Mouse (Mus musculus): ENCODE data around the gene Hmcn1. TPM values are rescaled to one million over a fixed set of nuclear protein-coding genes. Genes with fewer than 3 reads are reported as not detected.

Hmcn1 gene
- polyA plus RNA-seq, 1 experiment from 2014 or later, result not detected

DNA sequence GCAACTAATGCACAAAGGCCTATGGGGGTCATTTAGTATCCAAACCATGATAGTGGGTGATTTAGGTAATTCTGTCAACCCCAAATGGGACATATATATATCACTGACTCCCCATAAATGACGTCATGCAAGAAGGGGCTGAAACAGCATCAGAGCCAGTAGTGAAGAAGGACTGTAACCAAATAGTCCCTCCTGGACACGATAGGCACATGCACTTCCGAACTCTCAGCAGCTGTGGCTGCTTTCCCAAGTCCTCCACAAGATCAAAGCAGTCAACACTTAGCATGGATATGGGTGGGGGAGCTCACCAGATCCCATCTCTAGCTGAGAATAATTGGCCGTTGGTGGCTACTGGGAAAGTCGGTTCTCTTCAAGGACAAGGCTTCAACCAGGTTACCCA, 42.2 kb downstream of the Hmcn1 start:
- WGBS (ENCODE audit: missing documents), result 92% methylated on average over 5 of the region's 5 CpGs
- H3K36me3 ChIP-seq (ENCODE audit: inconsistent target), result no peaks in the 10 kb centered on the region
- no peaks in the 10 kb centered on the region for H3K79me2 ChIP-seq (ENCODE audit: inconsistent target)
- H3K4me3 ChIP-seq (ENCODE audit: inconsistent target), result no peak overlapping the region
- H3K27ac ChIP-seq, result no peak overlapping the region

DNA sequence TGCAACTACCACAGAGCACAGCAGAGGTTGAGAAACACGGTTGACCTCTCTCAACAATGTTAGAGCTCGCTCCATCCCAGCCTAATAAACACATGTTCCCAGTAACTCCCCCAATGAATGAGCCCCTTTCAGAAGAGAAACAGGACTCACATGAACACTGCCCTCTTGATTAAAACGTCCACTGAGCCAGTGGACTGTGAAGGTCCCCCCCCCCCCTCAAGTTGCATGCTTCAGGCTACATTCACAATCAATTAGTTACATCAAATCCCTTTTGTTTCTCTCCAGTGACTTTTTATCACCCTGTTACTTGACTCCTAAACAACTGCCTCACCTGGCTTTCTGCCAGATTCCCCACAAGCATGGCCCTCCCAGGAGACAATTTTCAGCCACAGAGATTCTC, 43.2 kb downstream of the Hmcn1 start:
- Histone ChIP-seq H3K36me3 (ENCODE audit: inconsistent target) (no peaks in the 10 kb centered on the region), H3K27ac (no peak overlapping the region), H3K79me2 (ENCODE audit: inconsistent target) (no peaks in the 10 kb centered on the region), H3K4me3 (ENCODE audit: inconsistent target) (no peak overlapping the region)
- WGBS (ENCODE audit: missing documents), result 97% methylated on average over 3 of the region's 3 CpGs

DNA sequence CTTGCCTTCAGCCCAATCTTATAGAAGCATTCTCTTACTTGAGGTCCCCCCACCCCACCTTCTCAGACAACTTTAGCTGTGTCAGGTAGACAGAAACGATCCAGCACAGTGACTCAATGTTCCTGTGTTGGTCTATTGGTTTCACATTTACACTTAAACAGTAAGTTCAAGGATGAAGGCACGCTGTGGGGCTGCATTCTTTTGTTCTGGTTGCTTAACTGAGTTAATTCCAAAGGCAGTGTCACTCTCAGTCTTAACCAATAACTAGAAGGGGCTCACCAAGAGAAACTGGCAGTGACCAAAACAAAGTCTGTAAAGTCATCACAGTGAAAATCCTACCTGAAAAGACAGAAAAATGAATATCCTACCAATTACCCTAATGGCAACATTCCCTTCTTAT, 44.3 kb downstream of the Hmcn1 start:
- WGBS (ENCODE audit: missing documents), result 76% methylated on average over 2 of the region's 2 CpGs
- H3K36me3 ChIP-seq (ENCODE audit: inconsistent target), result no peaks in the 10 kb centered on the region
- no peaks in the 10 kb centered on the region for H3K79me2 ChIP-seq (ENCODE audit: inconsistent target)
- no peak overlapping the region for H3K27ac ChIP-seq
- no peak overlapping the region for H3K4me3 ChIP-seq (ENCODE audit: inconsistent target)

DNA sequence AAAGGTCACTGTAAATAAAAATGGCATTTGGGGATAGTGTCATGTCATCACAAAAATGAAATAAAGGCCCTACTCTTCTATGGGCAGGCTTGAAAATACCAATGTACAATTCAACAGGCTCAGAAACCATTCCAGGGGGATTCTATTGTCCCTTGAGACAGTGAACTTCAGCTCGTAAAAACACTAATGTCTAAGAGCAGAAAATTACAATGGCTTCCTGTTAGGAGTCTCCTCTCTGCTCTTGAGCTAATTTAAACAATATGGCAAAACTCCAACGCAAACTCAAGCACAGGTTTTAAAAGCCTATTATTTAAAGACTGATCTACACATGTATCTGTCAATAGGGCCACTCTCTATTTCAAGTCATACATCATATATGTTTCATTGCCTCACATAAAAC, 49.6 kb downstream of the Hmcn1 start:
- WGBS (ENCODE audit: missing documents), result 94% methylated on average over 2 of the region's 2 CpGs
- no peak overlapping the region for H3K27ac ChIP-seq
- H3K36me3 ChIP-seq (ENCODE audit: inconsistent target), result no peaks in the 10 kb centered on the region
- no peaks in the 10 kb centered on the region for H3K79me2 ChIP-seq (ENCODE audit: inconsistent target)
- no peak overlapping the region for H3K4me3 ChIP-seq (ENCODE audit: inconsistent target)

DNA sequence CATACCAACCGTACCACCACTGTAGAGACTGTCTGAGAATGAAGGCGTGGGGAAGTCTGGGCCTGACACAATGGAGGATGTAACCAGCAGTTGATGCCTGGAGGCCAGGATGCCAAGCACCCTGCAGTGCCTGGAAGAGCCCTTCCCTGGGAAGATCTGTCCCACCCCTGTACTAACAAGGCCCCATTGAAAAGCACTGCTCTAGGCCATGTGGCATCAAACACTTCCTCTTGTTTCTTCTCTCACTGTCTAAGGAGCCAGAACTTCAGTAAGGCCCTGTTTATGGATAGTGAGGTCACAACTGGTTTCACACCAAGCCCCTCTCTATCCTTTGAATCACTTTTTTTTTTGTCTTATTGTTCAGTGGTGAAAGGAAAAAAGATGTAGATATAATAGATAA, 51.1 kb downstream of the Hmcn1 start:
- H3K79me2 ChIP-seq (ENCODE audit: inconsistent target), result no peaks in the 10 kb centered on the region
- H3K4me3 ChIP-seq (ENCODE audit: inconsistent target), result no peak overlapping the region
- no peak overlapping the region for H3K27ac ChIP-seq
- no peaks in the 10 kb centered on the region for H3K36me3 ChIP-seq (ENCODE audit: inconsistent target)
- 75% methylated on average over 2 of the region's 2 CpGs for WGBS (ENCODE audit: missing documents)

DNA sequence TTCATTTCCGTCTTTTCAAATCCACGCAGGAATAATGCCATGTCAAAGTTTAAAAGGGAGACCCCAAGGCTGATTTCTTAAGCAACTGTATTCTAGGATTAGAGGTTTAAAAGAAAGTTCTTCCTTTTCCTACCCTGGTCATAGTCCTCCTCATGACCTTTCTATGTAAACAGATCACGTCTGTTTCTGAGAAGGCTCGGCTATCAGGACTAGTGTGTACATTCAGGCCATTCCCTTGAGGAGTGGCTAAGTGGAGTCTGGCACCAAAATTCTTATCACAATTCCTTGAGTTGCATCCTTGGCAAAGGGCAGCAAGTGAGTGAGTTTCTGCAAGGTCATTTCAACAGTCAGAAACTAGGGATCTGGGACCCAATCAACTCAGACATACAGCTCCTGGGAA, 56.4 kb downstream of the Hmcn1 start:
- WGBS (ENCODE audit: missing documents), result 85% methylated on average over 3 of the region's 4 CpGs
- no peaks in the 10 kb centered on the region for H3K79me2 ChIP-seq (ENCODE audit: inconsistent target)
- no peak overlapping the region for H3K4me3 ChIP-seq (ENCODE audit: inconsistent target)
- H3K27ac ChIP-seq, result no peak overlapping the region
- no peaks in the 10 kb centered on the region for H3K36me3 ChIP-seq (ENCODE audit: inconsistent target)

DNA sequence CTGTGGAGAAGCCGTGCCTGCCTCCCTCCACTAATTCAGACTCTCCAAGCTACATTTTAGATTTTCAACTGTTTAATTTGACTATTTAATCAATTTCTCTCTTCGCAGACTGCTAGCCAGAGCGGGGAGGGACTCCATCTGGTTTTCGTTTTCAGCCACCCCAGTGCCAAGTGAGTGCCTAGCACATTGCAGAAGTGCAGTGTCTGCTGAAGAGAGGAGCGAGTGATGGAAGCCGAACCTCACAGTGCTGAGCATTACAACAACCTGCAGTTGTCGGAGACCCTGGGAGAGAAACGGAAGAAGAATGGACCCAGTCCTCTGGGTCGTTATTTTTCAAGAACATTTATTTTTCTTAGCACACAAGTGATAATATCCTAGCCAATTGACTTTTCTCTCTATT, 59.6 kb downstream of the Hmcn1 start:
- WGBS (ENCODE audit: missing documents), result 87% methylated on average over 9 of the region's 9 CpGs
- Histone ChIP-seq H3K4me3 (ENCODE audit: inconsistent target) (no peak overlapping the region), H3K36me3 (ENCODE audit: inconsistent target) (no peaks in the 10 kb centered on the region), H3K27ac (no peak overlapping the region), H3K79me2 (ENCODE audit: inconsistent target) (no peaks in the 10 kb centered on the region)

DNA sequence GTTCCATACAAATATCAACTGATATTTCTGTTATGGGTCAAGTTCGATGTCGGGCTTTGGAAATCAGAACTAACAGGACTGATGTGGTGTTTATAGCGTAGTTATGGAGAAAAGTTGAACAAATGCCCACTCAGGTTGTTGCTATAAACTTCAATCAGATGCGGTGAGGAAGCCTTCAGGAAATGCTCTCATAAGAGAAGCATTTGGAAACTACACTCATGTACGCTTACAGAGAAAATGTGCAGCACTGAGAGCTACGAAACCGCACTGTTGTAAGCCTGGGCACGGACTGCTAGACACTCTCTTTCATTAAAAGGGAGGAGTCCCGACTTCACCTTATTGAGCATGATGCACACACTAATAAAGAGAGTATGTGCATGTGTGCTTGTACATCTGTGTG, 72.4 kb downstream of the Hmcn1 start:
- no peak overlapping the region for H3K4me3 ChIP-seq (ENCODE audit: inconsistent target)
- no peak overlapping the region for H3K27ac ChIP-seq
- no peaks in the 10 kb centered on the region for H3K79me2 ChIP-seq (ENCODE audit: inconsistent target)
- no peaks in the 10 kb centered on the region for H3K36me3 ChIP-seq (ENCODE audit: inconsistent target)
- WGBS (ENCODE audit: missing documents), result 81% methylated on average over 8 of the region's 9 CpGs

DNA sequence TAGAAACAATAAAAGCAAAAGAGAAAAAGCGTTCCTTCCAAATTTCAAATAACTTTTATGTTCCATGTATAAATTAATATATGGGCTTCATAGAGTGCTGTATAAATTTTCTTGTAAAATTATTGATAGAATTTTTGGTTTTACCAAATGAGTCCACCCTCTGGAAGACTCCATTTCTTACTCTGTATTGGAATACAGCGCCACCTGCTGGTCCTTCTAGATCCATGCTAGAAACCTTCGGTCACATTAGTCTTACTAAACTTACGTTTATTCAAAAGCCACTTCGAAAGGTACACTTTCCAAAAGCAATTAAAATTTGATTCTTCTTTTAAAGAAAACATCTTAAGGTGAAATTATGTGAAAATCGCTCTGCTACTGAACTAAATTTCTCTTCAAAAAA, 73.0 kb downstream of the Hmcn1 start:
- WGBS (ENCODE audit: missing documents), result 27% methylated on average over 6 of the region's 6 CpGs
- H3K36me3 ChIP-seq (ENCODE audit: inconsistent target), result no peaks in the 10 kb centered on the region

DNA sequence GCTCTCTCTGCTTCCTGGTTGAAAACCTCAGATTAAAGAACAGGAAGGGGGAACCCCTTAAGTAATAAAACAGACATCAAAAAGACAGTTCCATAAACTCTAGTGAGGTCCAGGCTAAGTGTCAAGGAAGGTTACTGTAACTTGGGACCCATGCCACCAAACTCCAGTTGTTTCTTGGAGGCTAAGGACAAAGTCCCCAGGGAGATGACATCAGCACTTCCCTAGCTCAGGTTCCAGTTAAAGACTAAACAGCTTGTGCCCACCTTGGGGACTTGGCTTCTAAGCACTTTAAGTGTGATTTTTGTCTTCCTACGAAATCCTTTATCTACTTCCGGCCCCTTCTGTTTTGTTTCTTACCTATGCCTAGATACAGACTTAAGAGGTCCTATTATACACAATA, 78.3 kb downstream of the Hmcn1 start:
- WGBS (ENCODE audit: missing documents), result 65% methylated on average over 2 of the region's 2 CpGs
- Histone ChIP-seq H3K36me3 (ENCODE audit: inconsistent target) (no peaks in the 10 kb centered on the region), H3K4me3 (ENCODE audit: inconsistent target) (no peak overlapping the region), H3K27ac (no peak overlapping the region), H3K79me2 (ENCODE audit: inconsistent target) (no peaks in the 10 kb centered on the region)

More for the DNA sequence above, 73.0 kb downstream of the Hmcn1 start:
- no peak overlapping the region for H3K4me3 ChIP-seq (ENCODE audit: inconsistent target)
- no peak overlapping the region for H3K27ac ChIP-seq
- no peaks in the 10 kb centered on the region for H3K79me2 ChIP-seq (ENCODE audit: inconsistent target)

DNA sequence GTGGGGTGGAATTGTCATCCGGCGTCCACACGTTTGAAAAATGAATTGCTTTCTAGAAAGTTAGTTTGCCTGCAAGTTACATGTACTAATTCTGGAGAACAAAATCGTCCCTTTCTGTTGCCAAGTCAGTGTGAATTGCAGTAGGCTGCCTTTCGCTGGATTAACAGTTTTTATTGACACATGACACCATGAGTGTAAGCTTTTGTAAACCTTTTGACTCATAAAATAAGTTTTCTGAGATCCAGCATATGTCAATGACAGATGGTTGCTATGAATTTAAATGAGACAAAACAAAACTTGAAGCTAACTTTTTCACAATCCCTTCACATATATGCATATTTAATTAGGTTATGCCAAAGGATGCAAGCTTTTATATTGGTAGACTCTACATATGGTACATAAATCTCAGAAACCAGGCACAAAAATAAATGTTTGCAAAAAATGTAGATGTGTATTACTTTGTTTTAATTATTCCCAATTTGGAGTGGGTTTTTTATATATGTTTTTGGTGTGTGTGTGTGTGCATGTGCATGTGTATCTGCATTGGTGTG, 79.6 kb downstream of the Hmcn1 start:
- Histone ChIP-seq H3K27ac (no peak overlapping the region), H3K4me3 (ENCODE audit: inconsistent target) (no peak overlapping the region), H3K36me3 (ENCODE audit: inconsistent target) (no peaks in the 10 kb centered on the region), H3K79me2 (ENCODE audit: inconsistent target) (no peaks in the 10 kb centered on the region)
- WGBS (ENCODE audit: missing documents), result 80% methylated on average over 5 of the region's 5 CpGs

DNA sequence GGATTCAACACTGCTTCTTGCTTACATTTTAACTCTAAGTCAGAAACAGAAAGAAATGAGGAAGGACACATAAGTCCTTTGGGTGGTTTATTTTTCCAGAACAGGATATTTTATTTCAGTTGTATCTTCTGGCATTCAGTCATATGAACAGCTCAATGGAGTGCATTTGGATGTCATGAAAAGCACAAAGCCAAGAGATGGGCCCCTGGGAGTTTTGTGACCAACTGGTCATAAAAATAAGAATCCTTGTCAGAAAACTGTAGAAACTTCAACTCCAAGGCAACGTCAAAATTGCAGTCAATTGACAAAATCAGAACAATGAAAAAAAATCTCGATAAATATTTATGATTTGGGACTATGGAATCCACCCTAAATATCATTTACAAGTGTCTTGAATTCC, 83.6 kb downstream of the Hmcn1 start:
- 91% methylated on average over 2 of the region's 2 CpGs for WGBS (ENCODE audit: missing documents)
- H3K79me2 ChIP-seq (ENCODE audit: inconsistent target), result no peaks in the 10 kb centered on the region
- no peak overlapping the region for H3K4me3 ChIP-seq (ENCODE audit: inconsistent target)
- H3K27ac ChIP-seq, result no peak overlapping the region
- no peaks in the 10 kb centered on the region for H3K36me3 ChIP-seq (ENCODE audit: inconsistent target)

DNA sequence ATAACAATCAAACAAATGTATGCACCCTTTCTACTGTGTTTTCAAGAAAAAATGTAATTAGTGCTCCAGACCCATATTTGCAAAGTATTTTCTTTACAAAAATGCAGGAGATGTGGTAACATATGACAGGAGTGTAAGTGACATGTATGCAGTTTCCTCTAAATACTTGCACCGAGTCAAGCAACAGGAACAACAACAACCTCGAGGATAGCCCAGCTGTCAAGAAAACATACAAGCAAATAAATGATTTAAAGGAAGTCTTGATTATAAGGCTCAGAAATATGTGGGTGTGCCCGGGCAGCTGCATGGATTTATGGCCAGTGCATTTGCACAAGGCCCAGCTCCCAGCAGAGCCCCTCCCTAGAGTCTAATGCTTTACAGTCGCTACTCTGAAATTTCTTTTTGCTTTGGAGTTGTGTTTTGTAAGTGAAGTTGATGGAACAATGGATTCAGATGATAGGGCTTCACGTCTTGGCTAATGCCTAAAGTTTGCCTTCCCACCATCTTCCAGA, 99.5 kb downstream of the Hmcn1 start:
- Histone ChIP-seq H3K4me3 (ENCODE audit: inconsistent target) (no peak overlapping the region), H3K27ac (no peak overlapping the region), H3K36me3 (ENCODE audit: inconsistent target) (no peaks in the 10 kb centered on the region), H3K79me2 (ENCODE audit: inconsistent target) (no peaks in the 10 kb centered on the region)
- WGBS (ENCODE audit: missing documents), result 66% methylated on average over 5 of the region's 5 CpGs

DNA sequence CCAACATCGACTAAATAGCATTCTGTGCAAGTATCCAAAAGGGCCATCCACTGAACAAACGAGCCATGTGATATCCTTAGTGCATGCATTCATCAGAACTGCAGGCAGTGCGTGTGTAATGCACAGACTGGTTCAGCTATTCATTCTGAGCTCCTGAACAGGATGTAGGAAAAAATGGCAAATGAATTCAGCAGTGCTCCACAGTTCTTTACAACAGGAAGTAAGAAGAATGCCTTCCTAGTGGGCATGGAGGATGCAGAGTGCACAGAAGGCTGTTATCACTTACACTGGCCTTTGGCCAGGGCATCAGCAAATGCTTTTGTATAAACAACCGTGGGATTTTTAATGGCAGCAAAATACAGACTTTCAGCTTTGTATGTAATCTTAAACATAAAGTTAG, 103.2 kb downstream of the Hmcn1 start:
- Histone ChIP-seq H3K27ac (no peak overlapping the region), H3K4me3 (ENCODE audit: inconsistent target) (no peak overlapping the region), H3K36me3 (ENCODE audit: inconsistent target) (no peaks in the 10 kb centered on the region), H3K79me2 (ENCODE audit: inconsistent target) (no peaks in the 10 kb centered on the region)
- 72% methylated on average over 4 of the region's 4 CpGs for whole genome bisulfite sequencing (ENCODE audit: missing documents)

DNA sequence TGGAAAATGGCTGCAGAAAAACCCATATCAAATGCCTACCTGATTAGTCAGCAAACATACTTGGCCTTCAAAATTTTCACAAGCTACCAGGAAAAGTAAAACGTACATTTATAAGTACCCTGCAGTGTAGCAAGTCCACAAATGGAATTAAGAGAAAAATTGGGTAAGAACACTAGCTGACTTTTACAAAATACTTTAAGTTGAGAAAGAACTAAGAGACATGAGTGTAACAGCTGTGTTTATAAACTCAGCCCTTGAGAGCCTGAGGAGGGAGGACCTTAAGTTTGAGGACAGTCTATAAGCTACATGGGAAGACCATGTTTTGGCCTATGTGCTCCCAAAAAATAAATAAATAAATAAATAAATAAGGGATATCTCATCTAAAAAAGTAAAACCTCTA, 107.0 kb downstream of the Hmcn1 start:
- Histone ChIP-seq H3K79me2 (ENCODE audit: inconsistent target) (no peaks in the 10 kb centered on the region), H3K36me3 (ENCODE audit: inconsistent target) (no peaks in the 10 kb centered on the region), H3K4me3 (ENCODE audit: inconsistent target) (no peak overlapping the region), H3K27ac (no peak overlapping the region)
- 73% methylated on average over 1 of the region's 1 CpGs for WGBS (ENCODE audit: missing documents)

DNA sequence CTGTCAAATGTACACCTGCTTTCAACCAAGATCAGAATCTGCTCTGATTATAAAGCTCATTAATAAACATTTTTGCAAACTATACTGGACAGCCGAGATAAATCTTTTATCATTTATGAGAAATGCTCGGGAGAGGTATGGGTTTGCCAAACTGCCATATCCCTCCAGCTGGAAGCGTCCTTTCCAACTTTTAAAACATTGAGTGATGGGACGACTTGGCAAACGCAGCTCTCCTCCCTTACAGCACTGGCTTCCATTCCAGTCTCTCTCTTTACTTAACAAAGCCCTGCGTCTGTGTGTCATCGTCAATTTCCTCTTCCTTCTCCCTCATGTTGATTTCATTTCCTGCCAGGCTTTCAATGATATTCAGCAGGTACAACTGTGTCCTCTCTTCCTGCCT, 114.8 kb downstream of the Hmcn1 start:
- WGBS (ENCODE audit: missing documents), result 73% methylated on average over 7 of the region's 7 CpGs
- H3K79me2 ChIP-seq (ENCODE audit: inconsistent target), result no peaks in the 10 kb centered on the region
- no peaks in the 10 kb centered on the region for H3K36me3 ChIP-seq (ENCODE audit: inconsistent target)
- no peak overlapping the region for H3K27ac ChIP-seq
- no peak overlapping the region for H3K4me3 ChIP-seq (ENCODE audit: inconsistent target)
